Mouse (Mus musculus) E14TG2a.4 (cell line): Measurements from ENCODE around the gene Cenpp.

Experiments used
- H3K27me3 ChIP-seq: 2 replicates; pipeline ENCODE4 v1.6.1; 2014; ENCODE audit warnings: low read length, control low read depth; ENCODE audit not compliant: insufficient read depth
- H3K36me3 ChIP-seq: 2 replicates; pipeline ENCODE4 v1.6.1; 2014; ENCODE audit warnings: low read length, control low read depth; ENCODE audit not compliant: insufficient read depth
- H3K4me1 ChIP-seq: replicated peaks from 2 replicates; pipeline ENCODE4 v1.6.1; 2014; ENCODE audit warnings: low read depth, low read length, control low read depth
- H3K4me3 ChIP-seq: replicated peaks from 2 replicates; pipeline ENCODE4 v1.5.1; 2014; ENCODE audit warnings: mild to moderate bottlenecking, low read length
- H3K9me3 ChIP-seq: 2 replicates; pipeline ENCODE4 v1.6.1; 2014; ENCODE audit warnings: low read length, control low read depth
- CTCF ChIP-seq: conservative IDR thresholded peaks from 2 replicates; pipeline ENCODE4 v1.5.1; 2014; ENCODE audit warnings: low read length
- NANOG ChIP-seq: IDR thresholded peaks from 2 replicates; pipeline ENCODE4 v1.6.1; 2014; ENCODE audit warnings: borderline replicate concordance, low read length, mixed read lengths
- POU5F1 ChIP-seq: IDR thresholded peaks from 2 replicates; pipeline ENCODE4 v1.6.1; 2014; ENCODE audit warnings: low read length, borderline replicate concordance

The Cenpp gene

DNA sequence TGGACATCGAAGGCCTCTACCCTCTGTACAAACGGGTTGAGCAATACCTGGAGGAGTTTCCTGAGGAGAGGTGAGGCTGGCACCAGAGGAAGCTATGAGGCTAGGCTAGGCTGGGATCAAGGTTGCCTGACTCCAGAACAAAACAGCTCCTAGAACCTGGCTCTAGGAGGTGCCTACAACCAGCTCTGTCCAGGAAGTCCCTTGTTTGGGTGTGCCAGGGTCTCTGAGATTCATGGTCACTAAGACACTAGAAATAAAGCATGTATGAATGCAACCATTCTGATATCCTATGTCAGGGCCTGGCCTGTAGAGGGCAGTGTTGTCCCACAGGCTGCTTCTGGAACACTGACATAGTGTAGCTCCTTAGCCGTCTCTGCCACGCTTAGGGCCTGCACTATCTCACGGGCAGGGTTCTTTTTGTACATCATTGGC is 203.3 kb downstream of the Cenpp start:
- peaks cover 9% of the 10 kb centered on the region for H3K4me1 ChIP-seq
- no peak overlapping the region for H3K4me3 ChIP-seq
- TF ChIP-seq POU5F1 (no peak), CTCF (peak; percentile 93), NANOG (no peak)
- peaks cover 73% of the 10 kb centered on the region for H3K36me3 ChIP-seq
- H3K9me3 ChIP-seq = no peaks in the 10 kb centered on the region
- H3K27me3 ChIP-seq = no peaks in the 10 kb centered on the region

GRCm38 (mm10) chr13:49444451-49444850 is 208.1 kb downstream of the Cenpp start:
- Histone ChIP-seq H3K4me1 (no peaks in the 10 kb centered on the region), H3K36me3 (peaks cover 74% of the 10 kb centered on the region), H3K4me3 (no peak overlapping the region), H3K27me3 (no peaks in the 10 kb centered on the region), H3K9me3 (no peaks in the 10 kb centered on the region)
- TF ChIP-seq POU5F1 (no peak), CTCF (no peak), NANOG (no peak)

DNA sequence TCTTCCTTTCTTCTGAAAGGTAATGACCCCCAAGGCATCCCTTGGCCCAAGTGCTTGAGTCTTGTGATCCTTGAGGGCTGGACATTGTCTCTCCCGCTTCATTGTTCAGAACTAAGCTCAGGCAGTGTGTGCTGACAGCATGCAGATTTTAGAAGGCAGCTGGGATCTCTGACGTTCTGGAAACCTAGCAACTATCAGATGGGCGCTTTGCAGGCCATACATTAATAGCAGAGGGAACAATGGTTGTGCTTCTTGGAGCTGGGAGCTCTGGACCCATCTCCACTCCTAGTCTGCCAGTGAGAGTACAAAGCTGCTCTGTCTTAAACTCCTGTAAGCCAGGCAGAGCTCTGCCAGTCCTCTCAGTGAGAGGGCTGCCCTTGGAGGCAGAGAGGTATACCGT is 216.4 kb downstream of the Cenpp start:
- no peak overlapping the region for H3K4me3 ChIP-seq
- H3K4me1 ChIP-seq = peaks cover 7% of the 10 kb centered on the region; the same call in 1 of the 2 replicates
- TF ChIP-seq NANOG = no peak
- H3K9me3 ChIP-seq = no peaks in the 10 kb centered on the region
- H3K36me3 ChIP-seq = peaks cover 76% of the 10 kb centered on the region
- H3K27me3 ChIP-seq = no peaks in the 10 kb centered on the region

DNA sequence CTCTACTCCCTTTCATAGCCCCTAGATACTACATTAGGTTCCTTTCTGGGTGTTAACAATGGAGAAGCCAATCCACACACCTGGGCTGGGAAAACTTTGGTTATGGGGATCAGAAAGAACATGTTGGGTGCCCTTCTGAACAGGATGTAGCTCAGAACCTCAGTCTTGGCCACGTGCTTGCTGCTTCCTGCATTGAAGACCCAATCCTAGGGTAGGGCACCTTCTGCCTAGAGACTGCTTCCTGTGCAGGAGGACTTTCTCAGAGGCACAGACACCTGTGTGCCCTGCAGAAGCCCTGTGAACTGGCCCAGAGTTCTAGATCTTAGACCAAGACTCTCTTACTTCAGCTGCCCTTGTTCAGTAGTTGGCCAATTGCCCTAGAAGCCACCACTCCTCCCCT is 216.8 kb downstream of the Cenpp start:
- H3K9me3 ChIP-seq = no peaks in the 10 kb centered on the region
- H3K36me3 ChIP-seq = peaks cover 79% of the 10 kb centered on the region
- peaks cover 7% of the 10 kb centered on the region; the same call in 1 of the 2 replicates for H3K4me1 ChIP-seq
- H3K27me3 ChIP-seq = no peaks in the 10 kb centered on the region
- TF ChIP-seq CTCF (no peak), POU5F1 (no peak), NANOG (no peak)
- no peak overlapping the region for H3K4me3 ChIP-seq

- Histone ChIP-seq H3K9me3 (no peaks in the 10 kb centered on the region), H3K4me1 (peaks cover 9% of the 10 kb centered on the region; the same call in 1 of the 2 replicates), H3K4me3 (no peak overlapping the region), H3K36me3 (peaks cover 66% of the 10 kb centered on the region), H3K27me3 (no peaks in the 10 kb centered on the region)
- no peak for TF ChIP-seq NANOG
- no peak for TF ChIP-seq POU5F1
- no peak for TF ChIP-seq CTCF
These were observed 219.1 kb downstream of the Cenpp start for GRCm38 (mm10) chr13:49433268-49434029.

DNA sequence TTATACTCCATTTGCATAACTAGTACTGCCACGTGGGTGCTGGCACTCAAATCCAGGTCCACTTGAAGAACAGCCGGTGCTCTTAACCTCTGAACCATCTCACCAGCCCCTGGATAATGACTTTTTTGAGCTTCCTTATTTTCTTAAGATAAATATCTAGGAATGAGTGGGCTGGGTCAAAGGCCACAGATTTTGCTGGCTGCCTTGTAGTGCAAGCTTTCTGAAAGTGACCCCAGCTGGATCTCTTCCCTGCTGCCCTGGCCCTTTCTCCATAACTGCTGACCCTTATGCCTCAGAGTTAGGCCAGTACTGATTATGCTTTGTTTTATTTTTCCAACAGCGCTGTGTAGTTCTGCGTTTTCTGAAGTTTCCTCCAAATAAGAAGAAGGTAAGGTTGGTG is 222.1 kb downstream of the Cenpp start:
- Histone ChIP-seq H3K9me3 (no peaks in the 10 kb centered on the region), H3K4me3 (no peak overlapping the region), H3K36me3 (peaks cover 46% of the 10 kb centered on the region), H3K4me1 (peaks cover 34% of the 10 kb centered on the region), H3K27me3 (no peaks in the 10 kb centered on the region)
- TF ChIP-seq CTCF = no peak
- no peak for TF ChIP-seq POU5F1
- no peak for TF ChIP-seq NANOG

DNA sequence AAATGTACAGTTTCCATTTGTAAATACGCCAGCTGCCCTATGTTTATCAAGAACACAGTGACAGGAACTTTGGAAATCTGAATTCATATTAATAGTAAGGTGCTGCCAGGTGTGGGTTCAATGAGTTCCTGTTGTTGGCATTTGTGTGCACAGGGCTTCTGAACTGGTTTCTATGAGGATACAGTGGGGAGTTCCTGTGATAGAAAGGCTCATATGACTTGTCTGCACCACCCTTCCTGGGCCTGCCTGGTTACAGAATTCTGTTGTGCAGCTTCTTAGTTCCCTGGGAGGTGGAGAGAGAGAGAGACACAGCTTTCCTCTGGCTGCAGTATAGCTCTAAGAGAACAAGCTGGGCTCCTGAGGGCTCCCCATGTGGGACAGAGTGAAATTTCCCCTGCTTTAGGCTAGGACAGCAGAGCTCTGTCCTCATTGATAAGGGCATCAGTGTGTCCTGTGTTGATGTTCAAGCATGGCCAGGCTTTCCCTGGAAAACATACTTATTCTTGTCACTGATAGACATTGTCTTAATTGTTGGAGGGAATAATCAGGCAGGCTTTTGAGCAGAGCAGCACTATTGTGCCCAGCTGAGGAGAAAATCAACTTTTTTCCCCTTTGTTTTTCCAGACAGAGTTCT is 224.4 kb downstream of the Cenpp start:
- Histone ChIP-seq H3K27me3 (no peaks in the 10 kb centered on the region), H3K4me3 (no peak overlapping the region), H3K36me3 (peaks cover 29% of the 10 kb centered on the region), H3K9me3 (no peaks in the 10 kb centered on the region), H3K4me1 (peaks cover 43% of the 10 kb centered on the region)
- TF ChIP-seq CTCF (no peak), NANOG (no peak), POU5F1 (no peak)

GRCm38 (mm10) chr13:49426736-49427135 is 225.8 kb downstream of the Cenpp start:
- no peak overlapping the region for H3K4me3 ChIP-seq
- peaks cover 24% of the 10 kb centered on the region for H3K36me3 ChIP-seq
- TF ChIP-seq NANOG = no peak
- no peak for TF ChIP-seq POU5F1
- no peak for TF ChIP-seq CTCF
- no peaks in the 10 kb centered on the region for H3K27me3 ChIP-seq
- no peaks in the 10 kb centered on the region for H3K9me3 ChIP-seq
- H3K4me1 ChIP-seq = peaks cover 56% of the 10 kb centered on the region

DNA sequence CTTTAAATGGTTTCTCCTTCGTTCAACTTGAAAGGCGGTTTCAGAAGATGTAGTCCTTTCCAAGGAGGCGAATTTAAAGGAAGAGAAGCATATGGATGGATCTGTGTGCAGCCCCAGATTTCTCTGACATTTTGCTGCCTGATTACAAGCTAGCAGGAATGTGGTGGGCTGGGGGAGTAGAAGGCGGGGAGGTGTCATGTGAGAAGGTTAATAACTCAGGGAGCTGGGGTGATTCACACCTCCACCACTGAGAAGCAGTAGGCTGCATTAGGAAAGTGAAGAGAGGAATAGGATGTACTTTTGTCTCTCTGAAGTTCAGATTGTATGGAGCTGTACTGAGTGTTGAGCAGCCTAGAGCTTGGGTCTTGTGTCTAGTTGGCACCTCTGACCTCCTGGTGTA is 230.6 kb downstream of the Cenpp start:
- H3K9me3 ChIP-seq = peaks cover 6% of the 10 kb centered on the region
- no peaks in the 10 kb centered on the region for H3K27me3 ChIP-seq
- H3K4me1 ChIP-seq = peaks cover 38% of the 10 kb centered on the region
- H3K36me3 ChIP-seq = peaks cover 12% of the 10 kb centered on the region
- TF ChIP-seq NANOG = no peak
- TF ChIP-seq CTCF = no peak
- TF ChIP-seq POU5F1 = no peak
- H3K4me3 ChIP-seq = peak overlapping the region; percentile 97
